Mouse (Mus musculus): ENCODE data around the gene Telo2.
"Not testable (repeated sequence)": the region's sequence is repeated elsewhere in the genome, so short reads cannot be mapped to it uniquely, and the experiment has no call there.

Gene Telo2

DNA sequence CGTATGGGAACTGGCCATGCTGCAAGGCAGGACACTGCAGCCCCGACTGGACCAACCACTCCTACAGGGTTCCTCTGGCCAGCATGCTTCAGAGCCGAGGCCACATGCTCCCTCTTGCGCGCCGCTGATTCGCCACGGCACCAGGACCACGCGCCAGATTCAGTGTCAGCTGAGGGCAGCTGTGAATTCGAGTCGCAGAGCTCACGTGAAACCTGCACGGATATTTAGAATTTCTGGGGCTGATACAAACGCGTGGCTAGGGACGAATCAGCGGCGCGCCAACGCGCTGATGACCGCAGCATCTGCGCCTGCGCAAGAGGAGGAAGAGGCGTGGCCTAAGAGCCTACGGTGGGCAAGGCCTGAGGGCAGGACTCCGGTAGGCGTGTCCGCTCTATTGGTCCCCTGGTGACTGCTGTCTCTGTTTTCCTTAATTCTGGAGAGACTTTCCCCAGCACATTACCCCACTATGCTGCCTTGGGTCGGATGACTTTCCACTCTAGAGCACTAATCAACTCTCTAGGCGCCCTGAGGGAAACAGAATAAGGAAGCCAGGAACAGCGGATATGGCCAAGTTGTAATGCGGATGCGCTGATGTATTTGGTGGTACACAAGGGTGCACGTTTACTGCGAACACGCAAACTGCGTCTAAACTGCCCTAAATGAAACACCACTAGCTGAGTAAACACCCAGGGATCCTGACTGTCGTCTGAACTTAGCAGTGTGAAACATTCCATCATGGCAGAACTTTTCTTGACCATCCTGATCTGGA lies at the start of gene Telo2:
Gene Telo2 (minus strand): TSS at position 304 of the 769 bp plus-strand sequence.
- DNase-seq (ENCODE audit: low read depth, low spot score): peak; percentile 94

- DNase-seq (ENCODE audit: low read depth, low spot score): no peak
Observed at GRCm38 (mm10) chr17:25164770-25165169, 49.0 kb upstream of the Telo2 start.

GRCm38 (mm10) chr17:25163387-25163786 lies 47.6 kb upstream of the Telo2 start:
- no peak for DNase-seq (ENCODE audit: low read depth, low spot score)

DNA sequence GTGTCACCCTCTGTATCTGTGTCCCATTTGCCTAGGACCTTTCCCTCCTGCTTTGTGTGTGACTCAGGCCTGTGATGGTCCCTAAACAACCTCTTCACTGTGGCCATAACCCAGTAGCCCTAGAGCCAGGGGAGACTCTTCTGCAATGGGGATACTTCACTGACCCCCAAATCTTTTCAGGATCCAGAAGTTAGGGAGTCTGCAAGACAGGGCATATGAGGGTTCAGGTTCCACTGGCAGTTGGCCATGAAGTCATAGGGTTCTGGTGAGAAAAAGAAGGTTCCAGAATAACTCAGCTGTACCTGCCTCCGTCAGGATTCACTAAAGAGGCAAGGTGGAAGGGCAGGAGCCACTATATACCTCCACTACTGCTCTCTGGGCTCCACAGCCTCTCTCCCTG lies 46.4 kb upstream of the Telo2 start, which contains the start of gene Ccdc154:
Gene Ccdc154 (plus strand): TSS at position 301 of the 400 bp plus-strand sequence.
- DNase-seq (ENCODE audit: low read depth, low spot score): no peak

GRCm38 (mm10) chr17:25139960-25140359 lies 24.2 kb upstream of the Telo2 start:
- no peak for DNase-seq (ENCODE audit: low read depth, low spot score)

DNA sequence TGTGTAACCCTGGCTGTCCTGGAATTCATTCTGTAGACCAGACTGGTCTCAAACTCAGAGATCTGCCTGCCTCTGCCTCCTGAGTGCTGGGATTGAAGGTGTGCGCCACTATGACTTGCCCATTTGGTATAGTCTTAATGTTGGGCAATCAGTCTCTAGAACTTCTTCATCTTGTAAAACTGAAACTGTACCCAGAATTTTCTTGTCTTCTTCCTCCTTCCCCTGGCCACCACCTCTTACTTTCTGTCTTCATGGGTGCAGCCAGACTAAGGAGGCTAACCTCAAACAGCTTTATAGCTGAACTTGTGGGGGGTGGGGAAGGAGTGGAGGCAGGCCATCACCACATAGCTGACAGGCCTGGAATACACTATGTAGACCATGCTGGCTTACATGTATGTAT lies 23.0 kb upstream of the Telo2 start:
- no peak for DNase-seq (ENCODE audit: low read depth, low spot score)

DNA sequence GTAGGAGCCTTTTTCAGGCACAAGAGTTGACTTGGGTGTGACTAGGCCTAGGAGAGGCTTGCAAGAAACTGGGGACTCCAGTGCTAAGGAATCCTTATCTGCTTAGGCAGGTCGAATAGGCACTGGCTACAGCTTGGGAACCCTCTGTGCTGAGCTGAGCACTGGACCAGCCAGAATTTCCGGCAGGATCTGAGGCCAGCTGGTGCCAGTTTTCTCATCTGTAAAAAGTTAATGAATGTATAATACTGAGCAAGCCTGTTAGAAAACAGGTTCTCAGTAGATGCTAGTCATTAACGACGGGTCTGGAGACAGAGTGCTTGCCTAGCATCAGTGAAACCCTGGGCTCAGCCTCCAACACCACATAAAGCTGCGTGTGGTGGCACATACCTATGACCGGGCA lies 19.9 kb upstream of the Telo2 start:
- no peak for DNase-seq (ENCODE audit: low read depth, low spot score)

GRCm38 (mm10) chr17:25133275-25133698 lies 17.5 kb upstream of the Telo2 start, which contains the start of gene Clcn7:
Gene Clcn7, plus strand, starts transcription at chr17:25133391.
- peak; percentile 92 for DNase-seq (ENCODE audit: low read depth, low spot score)

- no peak for DNase-seq (ENCODE audit: low read depth, low spot score)
Observed at GRCm38 (mm10) chr17:25130060-25130459, 14.3 kb upstream of the Telo2 start.

DNA sequence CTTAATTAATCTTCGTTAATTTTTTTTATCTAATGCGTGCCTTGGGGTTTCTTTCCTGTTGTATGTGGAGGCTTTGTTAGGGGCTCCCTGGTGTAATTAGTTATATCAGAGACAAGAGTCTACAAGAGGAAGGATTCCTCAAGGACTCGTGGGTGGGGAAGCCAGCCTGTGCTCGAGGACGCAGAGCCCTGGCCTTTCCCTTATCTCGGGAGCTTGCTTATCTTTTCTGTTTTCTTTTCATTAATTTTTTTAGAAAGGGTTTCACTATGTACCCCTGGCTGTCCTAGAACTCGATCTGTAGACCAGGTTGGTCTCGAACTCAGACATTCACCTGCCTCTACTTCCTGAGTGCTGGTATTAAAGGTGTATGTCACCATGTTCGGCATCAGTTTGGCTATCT lies 11.9 kb upstream of the Telo2 start:
- no peak for DNase-seq (ENCODE audit: low read depth, low spot score)

GRCm38 (mm10) chr17:25127079-25127478 lies 11.3 kb upstream of the Telo2 start:
- peak; percentile 34 for DNase-seq (ENCODE audit: low read depth, low spot score)

DNA sequence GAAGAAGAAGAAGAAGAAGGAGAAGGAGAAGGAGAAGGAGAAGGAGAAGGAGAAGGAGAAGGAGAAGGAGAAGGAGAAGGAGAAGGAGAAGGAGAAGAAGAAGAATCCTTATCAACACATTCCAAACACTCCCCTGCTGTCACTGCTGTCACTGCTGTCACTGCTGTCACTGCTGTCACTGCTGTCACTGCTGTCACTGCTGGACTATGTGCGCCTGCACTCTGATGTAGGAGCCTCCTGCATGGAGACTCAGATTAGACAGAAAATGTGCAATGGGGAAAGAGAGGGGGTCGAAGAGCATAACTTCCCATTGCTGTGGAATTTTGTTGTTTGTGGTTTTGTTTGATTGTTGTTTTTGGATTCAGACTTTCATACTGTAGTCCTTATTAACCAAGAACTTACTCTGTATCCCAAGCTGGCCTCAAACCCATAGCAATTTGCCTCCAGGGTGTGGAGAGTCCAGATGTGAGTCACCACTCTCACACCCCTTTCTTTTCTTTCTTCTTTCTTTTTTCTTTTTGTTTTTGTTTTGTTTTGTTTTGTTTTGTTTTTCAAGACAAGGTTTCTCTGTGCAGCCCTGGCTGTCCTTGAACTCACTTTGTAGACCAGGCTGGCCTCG lies 9.8 kb upstream of the Telo2 start:
- not testable (repeated sequence) for DNase-seq (ENCODE audit: low read depth, low spot score)

DNA sequence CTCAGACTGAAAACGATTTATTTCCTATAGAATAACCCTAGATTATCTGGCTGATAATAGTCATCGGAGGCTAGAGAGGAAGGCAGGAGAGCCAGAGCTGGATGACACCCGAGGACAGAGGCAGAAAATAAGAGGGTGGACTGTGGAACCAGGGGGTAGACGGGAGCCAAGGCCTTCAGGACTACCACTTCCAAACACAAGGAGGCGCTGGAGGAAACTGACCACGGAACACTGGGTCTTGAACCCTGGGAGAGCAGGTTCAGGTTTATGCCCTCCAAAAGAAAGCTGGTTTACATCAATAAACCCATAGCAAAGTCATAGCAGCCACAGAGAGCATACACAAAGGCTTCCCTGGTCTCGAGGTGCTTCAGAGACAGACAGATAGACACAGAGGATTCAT lies 8.2 kb upstream of the Telo2 start:
- DNase-seq (ENCODE audit: low read depth, low spot score): no peak

DNA sequence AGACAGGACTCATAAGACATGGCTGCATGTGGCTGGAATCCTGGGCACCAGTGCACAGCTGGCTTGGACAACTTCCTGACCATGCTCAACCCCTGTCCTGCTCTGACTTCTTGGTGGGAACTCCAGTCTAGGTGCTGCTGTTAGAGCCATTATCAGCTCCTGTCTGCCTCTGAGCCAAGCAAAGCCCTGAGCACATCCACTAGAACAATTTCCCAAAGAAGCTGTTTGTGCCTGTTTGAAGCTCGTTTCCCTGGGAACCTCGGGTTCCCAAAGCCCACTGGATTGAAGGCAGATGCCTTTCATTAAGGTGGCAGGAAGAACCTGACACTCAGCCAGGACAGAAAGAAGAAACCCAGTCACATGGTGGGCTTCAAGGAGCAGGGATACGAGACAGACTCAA lies 4.6 kb upstream of the Telo2 start, which contains the start of gene Ptx4:
Gene Ptx4 (plus strand): TSS at position 355 of the 400 bp plus-strand sequence.
- DNase-seq (ENCODE audit: low read depth, low spot score): peak; percentile 27

- no peak for DNase-seq (ENCODE audit: low read depth, low spot score)
Observed at GRCm38 (mm10) chr17:25117263-25117662, 1.5 kb upstream of the Telo2 start.

- peak; percentile 51 for DNase-seq (ENCODE audit: low read depth, low spot score)
Observed at GRCm38 (mm10) chr17:25114908-25115645, 690 bp downstream of the Telo2 start.

GRCm38 (mm10) chr17:25112423-25112810 lies 3.4 kb downstream of the Telo2 start:
- no peak for DNase-seq (ENCODE audit: low read depth, low spot score)

DNA sequence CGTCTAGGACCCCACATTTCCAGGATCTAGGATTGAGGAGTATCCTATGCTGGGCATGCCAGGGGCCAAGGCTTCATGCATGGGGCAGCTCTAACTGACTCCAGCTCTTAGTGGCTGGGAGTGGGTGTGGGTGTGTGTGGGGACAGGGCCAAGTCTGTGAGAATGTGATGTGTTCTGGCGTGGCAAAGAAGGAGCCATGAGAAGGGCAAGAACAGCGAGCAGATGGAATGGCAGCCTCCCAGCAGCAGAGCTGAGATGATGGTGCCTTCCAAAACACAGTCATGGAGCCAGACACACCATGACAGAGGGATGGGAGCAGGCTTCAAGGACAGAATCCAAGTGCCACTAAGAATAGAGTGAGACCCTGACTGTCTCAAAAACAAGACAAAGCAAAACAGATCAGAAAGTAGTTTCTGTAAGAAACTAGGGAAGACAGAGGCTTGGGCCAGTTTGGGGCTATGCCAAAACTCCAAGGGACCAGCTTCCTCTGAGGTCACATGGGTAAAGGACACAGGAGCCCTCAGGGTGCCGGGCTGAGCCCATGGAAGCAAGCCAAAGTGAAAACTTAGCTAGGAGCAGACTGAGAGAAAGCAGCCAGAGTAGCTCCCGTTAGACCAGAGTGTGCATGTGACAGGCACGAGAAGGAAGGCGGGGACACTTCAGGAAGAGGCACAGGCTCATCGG lies 3.9 kb downstream of the Telo2 start:
- DNase-seq (ENCODE audit: low read depth, low spot score): peak; percentile 71

DNA sequence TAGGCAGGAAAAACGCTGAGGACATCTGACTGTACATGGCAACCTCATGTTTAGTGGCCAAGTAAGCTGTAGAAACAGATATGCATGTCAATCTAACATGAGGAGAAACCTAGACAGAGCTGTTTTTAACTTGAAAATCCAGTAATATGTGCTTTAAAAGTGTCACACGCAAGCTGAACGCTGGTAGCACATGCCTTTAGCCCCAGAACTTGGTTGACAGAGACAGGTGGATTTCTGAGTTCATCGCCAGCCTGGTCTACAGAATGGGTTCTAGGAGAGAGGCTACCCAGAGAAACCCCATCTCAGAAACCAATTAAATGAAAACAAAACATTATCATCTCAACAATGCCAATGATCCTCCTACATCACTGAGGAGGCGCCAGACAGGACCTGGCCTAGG lies 4.5 kb downstream of the Telo2 start:
- no peak for DNase-seq (ENCODE audit: low read depth, low spot score)

DNA sequence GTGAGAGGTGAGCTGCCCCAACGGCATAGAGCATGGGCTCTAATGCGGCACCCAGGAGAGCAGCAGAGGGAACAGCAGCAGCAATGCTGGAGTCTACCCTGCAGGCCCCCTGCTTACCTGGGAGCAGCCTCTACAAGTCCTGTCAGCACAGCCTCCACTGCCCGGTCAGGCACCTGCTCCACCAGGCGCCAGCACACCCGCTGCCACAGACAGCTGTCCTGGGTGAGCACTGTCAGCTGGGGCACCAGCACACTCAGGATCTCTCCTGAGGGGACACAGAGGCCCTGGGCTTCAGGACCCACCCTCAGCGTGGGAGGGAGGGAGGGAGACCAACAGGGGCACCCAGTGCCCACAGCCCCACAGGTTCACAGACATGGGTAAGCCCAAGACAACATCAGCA lies 5.2 kb downstream of the Telo2 start:
- no peak for DNase-seq (ENCODE audit: low read depth, low spot score)

DNA sequence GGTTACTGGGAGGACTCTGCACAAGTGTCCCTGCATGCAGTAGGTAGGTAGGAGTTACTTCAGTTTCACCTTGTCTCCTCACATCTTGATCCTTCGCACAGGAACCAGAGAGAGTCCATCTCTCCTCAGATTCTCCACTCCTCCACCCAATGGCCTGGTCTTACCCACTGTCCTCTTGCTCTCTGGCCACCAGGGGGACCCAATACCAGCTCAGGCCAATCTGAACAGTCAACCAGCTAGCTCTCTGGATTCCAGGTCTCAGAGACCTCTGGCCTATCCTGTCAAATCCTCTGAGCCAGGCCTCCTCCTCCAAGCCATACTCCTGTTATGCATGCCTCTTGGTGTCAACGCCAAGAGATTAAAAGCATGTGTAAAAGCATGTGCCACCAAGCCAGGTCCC lies 6.2 kb downstream of the Telo2 start:
- no peak for DNase-seq (ENCODE audit: low read depth, low spot score)

DNA sequence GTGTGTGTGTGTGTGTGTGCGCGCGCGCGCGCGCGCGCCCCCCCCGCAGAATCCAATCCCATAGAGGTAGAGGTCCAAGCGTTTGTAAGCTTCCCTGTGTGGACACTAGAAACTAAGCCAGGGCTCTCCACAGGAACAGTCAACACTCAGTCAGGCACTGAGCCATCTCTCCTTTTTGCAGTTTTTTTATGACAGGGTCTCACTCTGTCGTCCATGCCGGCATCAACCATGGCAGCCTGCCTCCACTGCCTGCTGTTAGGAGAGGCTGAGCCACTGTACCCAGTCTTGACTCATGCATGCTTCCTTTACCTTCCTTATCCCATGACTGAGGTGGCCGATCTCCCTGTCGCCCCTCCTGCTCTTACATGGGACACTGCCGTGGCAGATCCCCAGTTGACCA lies 8.0 kb downstream of the Telo2 start:
- no peak for DNase-seq (ENCODE audit: low read depth, low spot score)

Measured in skeletal muscle tissue, adult 2 months (tissue).